Mouse (Mus musculus): ENCODE measurements around the gene Smarcal1. TPM values are rescaled to one million over a fixed set of nuclear protein-coding genes. Genes with fewer than 3 reads are reported as not detected.
A peak's percentile ranks its signal among the peaks of the same experiment; 100 is the strongest.

The Smarcal1 gene
- polyA plus RNA-seq, 1 experiment from 2014 or later = 28.5 TPM

DNA sequence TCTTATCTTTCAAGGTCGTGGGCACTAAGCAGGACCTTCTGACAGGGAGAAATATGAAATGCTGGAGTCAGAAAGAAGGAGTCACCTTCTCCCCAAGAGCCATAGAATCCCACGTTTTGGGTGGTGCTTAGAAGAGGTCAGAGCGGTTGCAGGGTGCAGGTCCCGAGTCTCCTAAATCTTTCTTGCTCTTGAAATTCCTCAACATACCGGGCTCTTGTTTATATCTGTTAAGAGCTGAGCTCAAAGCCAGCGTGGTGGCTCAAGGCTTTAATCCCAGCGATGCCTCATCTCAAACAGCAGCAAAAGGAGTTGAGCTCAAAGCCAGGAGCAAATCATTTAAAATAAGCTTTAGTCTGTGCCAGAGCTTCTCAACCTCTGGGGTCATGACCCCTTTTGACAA lies 8.4 kb upstream of the Smarcal1 start:
- Histone ChIP-seq H3K36me3 (no peaks in the 10 kb centered on the region), H3K4me1 (peaks cover 35% of the 10 kb centered on the region), H3K4me3 (no peak overlapping the region), H3K27ac (replicated peaks) (no peak overlapping the region), H3K9me3 (replicated peaks) (no peaks in the 10 kb centered on the region), H3K27me3 (ENCODE audit: low read depth, poor library complexity, severe bottlenecking) (peaks cover 34% of the 10 kb centered on the region)
- 55% methylated on average over 7 of the region's 7 CpGs for WGBS
- DNase-seq (ENCODE audit: low spot score) = no peak

DNA sequence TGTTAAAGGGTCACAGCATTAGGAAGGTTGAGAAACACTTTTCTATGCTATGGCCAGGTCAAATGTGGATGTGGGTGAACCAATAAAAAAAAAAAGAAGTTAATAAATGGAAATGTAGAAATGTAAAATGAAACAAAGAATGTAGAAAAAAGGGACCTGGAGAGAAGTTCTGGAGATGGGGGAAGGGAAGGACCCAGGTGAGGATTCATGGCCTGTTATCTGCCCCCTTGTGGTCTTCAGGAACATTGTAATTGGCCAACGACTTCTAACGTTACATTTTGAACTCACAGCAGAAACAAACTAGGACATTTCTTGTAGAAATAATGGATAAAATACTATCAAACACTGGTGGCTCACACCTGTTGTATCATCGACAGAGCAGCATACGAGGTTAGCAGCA lies 7.9 kb upstream of the Smarcal1 start:
- no peak for DNase-seq (ENCODE audit: low spot score)
- no peak overlapping the region for H3K27ac ChIP-seq (replicated peaks)
- 59% methylated on average over 4 of the region's 4 CpGs for WGBS
- H3K4me1 ChIP-seq = peaks cover 30% of the 10 kb centered on the region
- no peaks in the 10 kb centered on the region for H3K36me3 ChIP-seq
- H3K27me3 ChIP-seq (ENCODE audit: low read depth, poor library complexity, severe bottlenecking) = peaks cover 34% of the 10 kb centered on the region
- H3K9me3 ChIP-seq (replicated peaks) = no peaks in the 10 kb centered on the region
- no peak overlapping the region for H3K4me3 ChIP-seq

DNA sequence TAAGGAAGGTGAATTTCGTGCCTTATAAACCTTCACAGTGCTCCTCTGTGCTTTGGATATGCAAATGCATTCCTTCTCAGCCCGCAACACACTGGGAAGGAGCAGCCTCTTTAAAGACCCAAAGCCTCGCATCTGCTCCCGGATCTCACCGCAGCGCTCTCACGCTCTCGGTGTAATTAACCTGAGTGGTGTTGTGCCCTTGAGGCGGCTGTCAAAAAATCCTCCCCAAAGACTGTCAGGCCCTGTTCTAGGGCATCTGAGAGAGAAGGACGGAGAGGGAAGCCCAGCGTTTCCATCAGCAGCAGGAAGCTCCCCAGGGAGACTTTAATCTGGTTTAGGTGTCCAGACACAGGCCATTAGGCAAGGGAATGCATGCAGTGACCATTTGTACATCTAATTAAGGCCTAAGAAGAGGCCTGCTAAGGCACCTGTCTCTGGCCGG lies 5.5 kb upstream of the Smarcal1 start:
- WGBS = 2% methylated on average over 12 of the region's 12 CpGs
- Histone ChIP-seq H3K9me3 (replicated peaks) (no peaks in the 10 kb centered on the region), H3K27ac (replicated peaks) (peak overlapping the region; percentile 61), H3K27me3 (ENCODE audit: low read depth, poor library complexity, severe bottlenecking) (peaks cover 34% of the 10 kb centered on the region), H3K36me3 (no peaks in the 10 kb centered on the region), H3K4me3 (peak overlapping the region; percentile 39), H3K4me1 (peaks cover 33% of the 10 kb centered on the region)
- DNase-seq (ENCODE audit: low spot score) = peak; percentile 40

DNA sequence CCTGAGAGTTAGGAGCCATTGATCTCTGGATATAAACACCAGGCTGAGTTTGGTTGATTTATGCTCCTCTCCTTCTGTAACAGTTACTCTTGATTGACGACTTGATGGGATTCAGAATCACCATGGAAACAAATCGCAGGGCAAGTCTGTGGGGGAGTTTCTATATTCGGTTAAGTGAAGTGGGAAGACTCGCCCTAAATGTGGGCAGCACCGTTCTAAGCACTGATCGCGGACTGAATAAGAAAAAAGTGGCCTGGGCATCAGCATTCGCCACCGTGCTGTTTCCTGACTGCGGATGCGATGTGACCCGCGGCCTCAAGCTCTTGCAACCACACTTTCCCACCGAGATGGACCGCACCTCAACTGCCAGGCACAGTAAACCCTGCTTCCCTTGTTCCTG lies 4.7 kb upstream of the Smarcal1 start:
- H3K4me1 ChIP-seq = peaks cover 35% of the 10 kb centered on the region
- peak overlapping the region; percentile 47 for H3K27ac ChIP-seq (replicated peaks)
- no peaks in the 10 kb centered on the region for H3K36me3 ChIP-seq
- 38% methylated on average over 15 of the region's 15 CpGs for WGBS
- DNase-seq (ENCODE audit: low spot score) = peak; percentile 23
- peak overlapping the region; percentile 17 for H3K4me3 ChIP-seq
- no peaks in the 10 kb centered on the region for H3K9me3 ChIP-seq (replicated peaks)
- peaks cover 34% of the 10 kb centered on the region for H3K27me3 ChIP-seq (ENCODE audit: low read depth, poor library complexity, severe bottlenecking)

DNA sequence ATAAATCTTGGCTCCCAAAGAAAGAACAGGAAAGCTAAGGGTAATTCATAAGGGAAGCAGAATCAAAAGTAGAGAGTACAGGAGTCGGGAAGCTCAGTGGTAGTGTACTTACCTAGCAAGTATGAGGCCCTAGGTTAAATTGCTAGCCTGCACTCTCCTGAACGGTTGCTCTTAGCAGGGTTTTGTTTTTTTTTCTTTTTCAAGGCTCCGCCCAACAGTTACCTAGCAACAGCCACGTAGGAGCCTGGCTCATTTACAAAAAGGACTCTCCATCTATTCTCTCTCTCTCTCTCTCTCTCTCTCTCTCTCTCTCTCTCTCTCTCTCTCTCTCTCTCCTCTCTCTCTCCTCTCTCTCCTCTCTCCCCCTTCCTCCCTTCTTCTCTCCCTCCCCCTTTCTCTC lies 4.2 kb upstream of the Smarcal1 start:
- Histone ChIP-seq H3K36me3 (no peaks in the 10 kb centered on the region), H3K27ac (replicated peaks) (peak overlapping the region; percentile 47), H3K27me3 (ENCODE audit: low read depth, poor library complexity, severe bottlenecking) (peaks cover 34% of the 10 kb centered on the region), H3K9me3 (replicated peaks) (no peaks in the 10 kb centered on the region), H3K4me1 (peaks cover 38% of the 10 kb centered on the region), H3K4me3 (peak overlapping the region; percentile 17)
- DNase-seq (ENCODE audit: low spot score) = no peak
- 29% methylated on average over 4 of the region's 4 CpGs for WGBS

DNA sequence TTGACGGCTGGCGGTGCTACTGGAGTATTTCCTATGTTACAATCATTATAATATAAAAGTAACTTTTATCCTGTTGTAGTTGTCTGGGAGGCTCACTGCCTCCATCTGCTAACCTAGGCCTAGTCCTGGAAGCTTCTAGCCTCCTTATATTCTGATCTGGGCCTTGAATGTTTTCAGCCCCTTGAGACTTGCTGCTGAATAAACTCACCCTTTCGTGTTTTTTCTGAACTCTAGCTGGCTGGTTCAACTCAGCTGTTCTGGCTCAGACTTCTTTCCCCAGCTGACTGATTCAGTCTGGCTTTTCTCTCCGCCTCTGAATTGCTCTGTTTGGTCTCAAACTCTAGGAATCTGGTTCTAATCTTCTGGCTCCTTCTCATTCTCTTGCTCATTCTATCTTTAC lies 855 bp downstream of the Smarcal1 start:
- Histone ChIP-seq H3K36me3 (peaks cover 34% of the 10 kb centered on the region), H3K4me3 (peak overlapping the region; percentile 71), H3K4me1 (peaks cover 27% of the 10 kb centered on the region), H3K9me3 (replicated peaks) (no peaks in the 10 kb centered on the region), H3K27me3 (ENCODE audit: low read depth, poor library complexity, severe bottlenecking) (no peaks in the 10 kb centered on the region), H3K27ac (replicated peaks) (peak overlapping the region; percentile 90)
- WGBS = 73% methylated on average over 4 of the region's 4 CpGs
- DNase-seq (ENCODE audit: low spot score) = no peak

DNA sequence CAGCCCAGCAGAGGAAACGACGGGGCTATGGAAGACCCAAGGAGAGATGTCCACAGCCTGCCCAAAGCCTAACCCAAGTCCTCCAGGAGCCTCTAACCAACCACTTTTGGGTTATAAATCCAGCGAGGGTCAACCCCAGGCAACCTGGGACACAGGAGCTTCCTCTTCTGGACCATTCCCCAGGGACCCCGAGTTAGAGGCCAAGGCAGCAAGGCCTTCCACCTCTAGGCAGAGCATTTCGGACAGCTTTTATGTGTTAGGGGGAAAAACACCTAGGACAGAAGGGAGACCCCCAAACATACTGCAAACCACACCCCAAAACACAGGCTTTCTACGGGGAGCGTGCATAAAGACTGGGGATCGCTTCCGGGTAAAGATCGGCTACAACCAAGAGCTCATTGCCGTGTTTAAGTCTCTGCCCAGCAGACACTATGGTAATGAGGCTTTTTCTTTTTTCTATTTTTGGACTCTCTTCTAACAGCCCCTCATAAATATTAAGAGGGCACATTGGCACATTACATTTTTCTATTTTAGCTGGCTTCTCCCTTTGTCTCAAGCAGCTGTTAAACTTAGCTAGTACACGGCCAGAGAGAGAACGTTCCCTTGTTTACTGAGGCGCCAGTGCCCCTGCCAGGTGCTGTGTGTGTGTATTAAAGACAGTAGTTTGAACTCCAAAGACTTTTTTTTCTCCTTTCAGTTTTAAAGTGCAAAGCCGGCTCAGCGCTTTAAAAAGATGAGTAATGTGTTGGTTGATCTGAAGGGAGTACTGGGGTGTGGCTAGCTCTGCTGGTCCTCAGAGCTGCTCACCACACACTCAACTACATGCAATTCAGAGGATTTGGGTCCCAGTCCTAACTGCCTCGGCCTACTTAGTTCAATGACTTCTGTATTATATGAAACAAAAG lies 3.2 kb downstream of the Smarcal1 start:
- WGBS = 94% methylated on average over 17 of the region's 17 CpGs
- Histone ChIP-seq H3K36me3 (peaks cover 48% of the 10 kb centered on the region), H3K4me1 (peaks cover 22% of the 10 kb centered on the region)

DNA sequence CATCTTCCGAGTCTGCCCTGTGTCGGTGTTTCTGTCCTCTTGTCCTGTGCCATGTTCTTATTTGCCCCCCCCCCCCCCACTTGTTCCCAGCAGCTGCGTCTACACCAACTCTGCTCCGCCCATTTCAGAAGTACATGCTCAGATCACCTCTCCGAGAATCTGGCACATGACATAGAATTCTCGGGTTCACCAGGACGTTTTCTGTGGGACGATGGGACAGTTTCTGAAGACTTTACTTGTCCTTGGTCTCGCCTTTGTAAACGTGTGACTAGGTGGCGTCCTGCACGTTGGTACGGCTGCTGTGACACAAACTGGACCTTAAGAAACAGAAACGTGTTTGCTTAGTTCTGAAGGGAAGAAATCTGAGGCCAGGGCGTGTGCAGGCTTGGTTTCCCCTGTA lies 4.5 kb downstream of the Smarcal1 start:
- Histone ChIP-seq H3K27me3 (ENCODE audit: low read depth, poor library complexity, severe bottlenecking) (no peaks in the 10 kb centered on the region), H3K4me3 (no peak overlapping the region), H3K4me1 (peaks cover 17% of the 10 kb centered on the region), H3K36me3 (peaks cover 61% of the 10 kb centered on the region), H3K9me3 (replicated peaks) (no peaks in the 10 kb centered on the region), H3K27ac (replicated peaks) (no peak overlapping the region)
- no peak for DNase-seq (ENCODE audit: low spot score)
- WGBS = 94% methylated on average over 15 of the region's 15 CpGs

More for the DNA sequence above, 3.2 kb downstream of the Smarcal1 start:
- H3K27me3 ChIP-seq (ENCODE audit: low read depth, poor library complexity, severe bottlenecking) = no peaks in the 10 kb centered on the region
- no peak overlapping the region for H3K4me3 ChIP-seq
- no peaks in the 10 kb centered on the region for H3K9me3 ChIP-seq (replicated peaks)
- no peak for DNase-seq (ENCODE audit: low spot score)
- H3K27ac ChIP-seq (replicated peaks) = no peak overlapping the region

DNA sequence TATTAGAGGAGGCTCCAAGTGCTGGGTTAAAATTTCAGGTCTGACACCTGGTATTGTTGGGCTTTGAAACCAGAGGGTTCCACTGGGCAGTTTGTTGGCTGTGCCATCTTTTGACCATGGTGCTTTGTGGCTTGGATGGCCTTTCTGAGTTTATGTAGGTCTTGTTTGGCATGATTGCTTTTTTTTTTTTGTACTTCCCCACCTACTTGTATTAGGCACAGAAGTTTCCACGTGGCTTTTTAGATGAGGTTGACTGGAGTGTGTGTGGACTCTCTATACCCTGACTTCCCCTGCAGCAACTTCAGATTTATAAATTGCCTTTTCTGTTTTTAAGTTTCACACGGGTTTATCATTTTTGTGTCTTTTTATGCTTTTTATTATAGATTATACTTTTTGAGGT lies 5.7 kb downstream of the Smarcal1 start:
- 79% methylated on average over 2 of the region's 2 CpGs for WGBS
- peaks cover 12% of the 10 kb centered on the region for H3K4me1 ChIP-seq
- DNase-seq (ENCODE audit: low spot score) = no peak
- no peak overlapping the region for H3K4me3 ChIP-seq
- H3K9me3 ChIP-seq (replicated peaks) = no peaks in the 10 kb centered on the region
- no peaks in the 10 kb centered on the region for H3K27me3 ChIP-seq (ENCODE audit: low read depth, poor library complexity, severe bottlenecking)
- H3K27ac ChIP-seq (replicated peaks) = no peak overlapping the region
- H3K36me3 ChIP-seq = peaks cover 73% of the 10 kb centered on the region

DNA sequence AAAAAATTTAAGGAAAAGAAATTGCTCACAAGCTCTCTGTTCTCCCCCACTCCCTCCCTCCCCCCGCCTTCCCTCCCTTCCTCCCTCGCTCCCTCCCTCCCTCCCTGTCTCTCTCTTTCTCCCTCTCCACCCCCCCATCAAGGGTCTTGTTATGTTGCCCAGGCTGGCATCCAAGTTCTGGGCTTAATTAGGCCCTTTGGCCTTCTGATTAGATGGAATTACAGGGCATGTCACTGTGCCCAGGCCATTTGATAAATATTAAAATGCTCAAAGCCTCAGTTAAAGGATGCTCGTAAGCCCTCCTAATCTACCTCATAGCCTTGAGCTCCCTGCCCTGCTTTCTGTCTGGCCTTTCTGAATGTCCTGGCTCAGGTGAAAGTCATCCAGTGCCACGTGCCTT lies 7.6 kb downstream of the Smarcal1 start:
- Histone ChIP-seq H3K9me3 (replicated peaks) (no peaks in the 10 kb centered on the region), H3K27ac (replicated peaks) (no peak overlapping the region), H3K4me3 (no peak overlapping the region), H3K4me1 (no peaks in the 10 kb centered on the region), H3K36me3 (peaks cover 82% of the 10 kb centered on the region), H3K27me3 (ENCODE audit: low read depth, poor library complexity, severe bottlenecking) (no peaks in the 10 kb centered on the region)
- no peak for DNase-seq (ENCODE audit: low spot score)
- WGBS = 87% methylated on average over 4 of the region's 4 CpGs

DNA sequence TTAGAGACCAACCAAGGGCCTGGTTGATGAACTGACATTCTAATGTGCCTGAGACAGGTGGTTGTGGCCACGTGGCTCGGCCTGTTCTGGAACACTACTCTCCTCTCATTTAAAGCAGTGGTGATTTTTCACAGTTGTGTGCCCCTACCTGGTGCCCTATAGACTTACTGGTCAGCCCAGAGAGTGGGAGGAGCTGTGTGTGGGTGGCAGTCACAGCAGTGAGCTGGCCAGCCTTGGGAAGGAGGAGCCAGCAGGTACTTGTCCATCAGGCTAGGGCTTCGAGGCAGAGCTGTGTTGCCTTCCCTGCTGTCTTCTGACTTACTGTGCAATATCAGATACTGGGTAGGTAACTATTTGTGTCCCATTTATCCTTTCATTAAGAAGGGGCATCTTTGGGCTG lies 9.3 kb downstream of the Smarcal1 start:
- no peaks in the 10 kb centered on the region for H3K27me3 ChIP-seq (ENCODE audit: low read depth, poor library complexity, severe bottlenecking)
- H3K4me3 ChIP-seq = no peak overlapping the region
- WGBS = 90% methylated on average over 3 of the region's 3 CpGs
- no peaks in the 10 kb centered on the region for H3K9me3 ChIP-seq (replicated peaks)
- peaks cover 82% of the 10 kb centered on the region for H3K36me3 ChIP-seq
- no peak overlapping the region for H3K27ac ChIP-seq (replicated peaks)
- no peaks in the 10 kb centered on the region for H3K4me1 ChIP-seq
- DNase-seq (ENCODE audit: low spot score) = no peak

DNA sequence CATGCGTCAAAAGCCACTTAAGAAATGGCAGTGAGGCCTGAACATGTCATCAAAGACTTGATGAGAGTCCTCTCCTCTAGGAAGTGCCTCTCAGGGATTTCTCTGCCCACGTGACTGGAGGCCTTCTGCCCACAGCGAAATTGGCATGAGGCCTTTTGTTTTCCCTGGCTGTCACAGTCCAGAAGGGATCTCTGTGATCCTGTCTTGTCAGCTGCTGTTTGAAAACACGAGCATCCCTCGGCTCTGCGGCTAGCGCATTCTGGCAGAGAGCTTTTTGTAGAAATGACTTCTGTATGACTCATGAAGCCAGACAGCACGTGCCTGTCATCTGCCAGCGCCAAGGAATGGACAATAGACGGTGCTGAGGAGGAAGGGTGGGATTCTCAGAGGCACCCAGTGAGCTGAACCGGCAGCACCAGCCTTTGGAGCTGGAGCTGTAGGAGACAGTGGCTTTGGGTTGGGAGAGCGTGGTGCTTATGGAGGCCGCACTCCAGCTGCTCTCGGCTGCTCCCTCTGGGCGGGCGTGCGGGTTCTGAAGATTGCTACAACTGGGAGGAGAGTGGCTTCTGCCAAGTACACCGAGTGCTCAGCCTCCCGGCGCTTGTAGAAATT lies 10.4 kb downstream of the Smarcal1 start:
- H3K4me1 ChIP-seq = no peaks in the 10 kb centered on the region
- 89% methylated on average over 20 of the region's 20 CpGs for WGBS
- no peak overlapping the region for H3K4me3 ChIP-seq
- H3K36me3 ChIP-seq = peaks cover 82% of the 10 kb centered on the region
- DNase-seq (ENCODE audit: low spot score) = no peak
- no peaks in the 10 kb centered on the region for H3K27me3 ChIP-seq (ENCODE audit: low read depth, poor library complexity, severe bottlenecking)
- H3K27ac ChIP-seq (replicated peaks) = no peak overlapping the region
- no peaks in the 10 kb centered on the region for H3K9me3 ChIP-seq (replicated peaks)

DNA sequence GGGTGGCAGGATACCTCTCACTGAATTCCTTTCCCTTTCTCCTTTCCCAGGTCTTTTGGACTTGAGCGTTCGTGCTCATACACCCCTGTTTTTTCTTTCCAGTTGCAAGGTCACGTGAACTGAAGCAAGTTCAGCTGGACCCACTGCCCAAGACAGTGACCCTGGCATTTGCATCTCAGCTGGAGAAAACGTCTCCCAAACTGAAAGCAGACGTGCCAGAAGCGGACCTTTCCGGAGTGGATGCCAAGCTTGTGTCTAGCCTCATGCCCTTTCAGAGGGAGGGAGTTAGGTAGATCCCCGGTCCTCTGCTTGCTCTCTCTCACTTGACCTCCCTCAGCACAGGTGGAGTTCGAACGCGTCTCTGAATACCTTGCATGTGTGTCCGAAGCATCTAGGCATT lies 12.6 kb downstream of the Smarcal1 start:
- Histone ChIP-seq H3K9me3 (replicated peaks) (no peaks in the 10 kb centered on the region), H3K27ac (replicated peaks) (no peak overlapping the region), H3K4me3 (no peak overlapping the region), H3K4me1 (no peaks in the 10 kb centered on the region), H3K36me3 (peaks cover 91% of the 10 kb centered on the region), H3K27me3 (ENCODE audit: low read depth, poor library complexity, severe bottlenecking) (no peaks in the 10 kb centered on the region)
- 90% methylated on average over 12 of the region's 12 CpGs for whole genome bisulfite sequencing
- no peak for DNase-seq (ENCODE audit: low spot score)

All from midbrain, embryonic 10.5 days (tissue).